Mouse (Mus musculus) granulocyte monocyte progenitor cell, adult 5-6 weeks (primary cell): Measurements from ENCODE around the gene Mllt6. TPM values are rescaled to one million over a fixed set of nuclear protein-coding genes. Genes with fewer than 3 reads are reported as not detected.

Source experiments
- total RNA-seq, 2 experiments: library from RNA; stranded (forward) in 1 of 2; stranded (reverse) in 1 of 2; fragments of 200-712, 200-1000 nt in 1 of 2; fragments of >200 nt in 1 of 2; fragmentation: Nextera tagmentation in 1 of 2; gene quantifications; 2 replicates each; pipeline ENCODE4 v1.2.3; 2014 to 2017

Mllt6 gene
- total RNA-seq, 2 experiments from 2014 or later: 5.7 to 6.5 TPM

Other genes with a start within 250 kb of the Mllt6 start
- 9.7 and 13.0 TPM in 2 replicates for gene Arhgap23, start 247.9 kb upstream of the Mllt6 start, total RNA-seq (2014; fragmentation: Nextera tagmentation)
- 3.4 and 4.0 TPM in 2 replicates for gene Arhgap23, start 247.9 kb upstream of the Mllt6 start, total RNA-seq (2017)
- not detected in 2 replicates for gene 4933428G20Rik, start 163.1 kb upstream of the Mllt6 start, total RNA-seq (2014; fragmentation: Nextera tagmentation)
- gene 4933428G20Rik, start 163.1 kb upstream of the Mllt6 start, total RNA-seq (2017): 0.22 TPM in 1 of 2 replicates, not detected in the other
- not detected in 2 replicates for gene Srcin1, start 87.2 kb upstream of the Mllt6 start, total RNA-seq (2014; fragmentation: Nextera tagmentation)
- gene Srcin1, start 87.2 kb upstream of the Mllt6 start, total RNA-seq (2017): not detected in 2 replicates
- gene Epop, start 33.7 kb upstream of the Mllt6 start, total RNA-seq (2014; fragmentation: Nextera tagmentation): 7.5 and 8.1 TPM in 2 replicates
- 1.6 and 2.5 TPM in 2 replicates for gene Epop, start 33.7 kb upstream of the Mllt6 start, total RNA-seq (2017)
- gene Cisd3, start 22.4 kb downstream of the Mllt6 start, total RNA-seq (2014; fragmentation: Nextera tagmentation): 48.1 and 62.9 TPM in 2 replicates
- gene Cisd3, start 22.4 kb downstream of the Mllt6 start, total RNA-seq (2017): 0.82 and 6.5 TPM in 2 replicates
- gene Pcgf2, start 37.1 kb downstream of the Mllt6 start, total RNA-seq (2014; fragmentation: Nextera tagmentation): 6.3 and 14.3 TPM in 2 replicates
- 1.8 and 2.8 TPM in 2 replicates for gene Pcgf2, start 37.1 kb downstream of the Mllt6 start, total RNA-seq (2017)
- gene Psmb3, start 40.0 kb downstream of the Mllt6 start, total RNA-seq (2014; fragmentation: Nextera tagmentation): 181 and 283 TPM in 2 replicates
- gene Psmb3, start 40.0 kb downstream of the Mllt6 start, total RNA-seq (2017): 168 and 196 TPM in 2 replicates
- gene Pip4k2b, start 81.3 kb downstream of the Mllt6 start, total RNA-seq (2014; fragmentation: Nextera tagmentation): 23.4 and 28.1 TPM in 2 replicates
- 16.6 and 20.8 TPM in 2 replicates for gene Pip4k2b, start 81.3 kb downstream of the Mllt6 start, total RNA-seq (2017)
- gene Cwc25, start 103.1 kb downstream of the Mllt6 start, total RNA-seq (2014; fragmentation: Nextera tagmentation): 9.0 and 13.0 TPM in 2 replicates
- 16.3 and 18.9 TPM in 2 replicates for gene Cwc25, start 103.1 kb downstream of the Mllt6 start, total RNA-seq (2017)
- not detected in 2 replicates for gene 1700001P01Rik, start 112.5 kb downstream of the Mllt6 start, total RNA-seq (2014; fragmentation: Nextera tagmentation)
- not detected in 2 replicates for gene 1700001P01Rik, start 112.5 kb downstream of the Mllt6 start, total RNA-seq (2017)
- gene Rpl23, start 119.0 kb downstream of the Mllt6 start, total RNA-seq (2014; fragmentation: Nextera tagmentation): 2,177 and 2,335 TPM in 2 replicates
- gene Rpl23, start 119.0 kb downstream of the Mllt6 start, total RNA-seq (2017): 2,263 and 3,329 TPM in 2 replicates
- gene Lasp1, start 135.6 kb downstream of the Mllt6 start, total RNA-seq (2014; fragmentation: Nextera tagmentation): 60.5 and 60.7 TPM in 2 replicates
- 92.5 and 124 TPM in 2 replicates for gene Lasp1, start 135.6 kb downstream of the Mllt6 start, total RNA-seq (2017)
- gene B230217C12Rik, start 177.4 kb downstream of the Mllt6 start, total RNA-seq (2014; fragmentation: Nextera tagmentation): 3.8 TPM in 1 of 2 replicates, not detected in the other
- gene B230217C12Rik, start 177.4 kb downstream of the Mllt6 start, total RNA-seq (2017): 1.3 TPM in 1 of 2 replicates, not detected in the other
- gene Fbxo47, start 220.7 kb downstream of the Mllt6 start, total RNA-seq (2014; fragmentation: Nextera tagmentation): not detected in 2 replicates
- gene Fbxo47, start 220.7 kb downstream of the Mllt6 start, total RNA-seq (2017): 2.0 and 2.2 TPM in 2 replicates